Mouse (Mus musculus): ENCODE measurements around the gene Crispld2. TPM values are rescaled to one million over a fixed set of nuclear protein-coding genes. Genes with fewer than 3 reads are reported as not detected.

The Crispld2 gene
- polyA plus RNA-seq, 1 experiment from 2014 or later: 3.8 TPM

DNA sequence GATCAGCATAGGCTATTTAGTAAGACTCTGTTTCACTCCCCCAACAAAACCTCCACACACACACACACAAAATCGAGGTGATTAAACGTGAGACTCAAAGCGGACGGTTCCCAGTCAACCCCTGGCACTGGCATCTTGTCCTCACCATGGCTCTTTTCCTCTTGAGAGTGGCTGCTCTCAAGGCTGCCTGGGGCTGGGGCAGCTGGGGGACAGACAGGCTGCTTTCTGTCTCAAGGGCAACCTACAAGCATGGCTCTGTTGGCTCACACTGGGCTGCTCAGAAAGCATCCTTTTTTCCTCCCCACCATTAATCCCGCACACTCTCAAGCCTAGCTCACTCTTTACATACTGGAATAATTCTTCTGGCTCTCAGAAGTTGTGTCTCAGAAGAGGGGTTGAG lies 27.1 kb downstream of the Crispld2 start:
- no peaks in the 10 kb centered on the region for H3K36me3 ChIP-seq
- DNase-seq (ENCODE audit: low spot score): no peak
- WGBS: 91% methylated on average over 5 of the region's 5 CpGs
- peaks cover 32% of the 10 kb centered on the region; the same call in 1 of the 2 replicates for H3K27me3 ChIP-seq (ENCODE audit: insufficient read depth, poor library complexity, severe bottlenecking)
- H3K4me1 ChIP-seq (replicated peaks): peaks cover 45% of the 10 kb centered on the region
- H3K9me3 ChIP-seq: no peaks in the 10 kb centered on the region
- H3K4me3 ChIP-seq: no peak overlapping the region
- H3K27ac ChIP-seq: peak overlapping the region; percentile 57; the same call in 1 of the 2 replicates

DNA sequence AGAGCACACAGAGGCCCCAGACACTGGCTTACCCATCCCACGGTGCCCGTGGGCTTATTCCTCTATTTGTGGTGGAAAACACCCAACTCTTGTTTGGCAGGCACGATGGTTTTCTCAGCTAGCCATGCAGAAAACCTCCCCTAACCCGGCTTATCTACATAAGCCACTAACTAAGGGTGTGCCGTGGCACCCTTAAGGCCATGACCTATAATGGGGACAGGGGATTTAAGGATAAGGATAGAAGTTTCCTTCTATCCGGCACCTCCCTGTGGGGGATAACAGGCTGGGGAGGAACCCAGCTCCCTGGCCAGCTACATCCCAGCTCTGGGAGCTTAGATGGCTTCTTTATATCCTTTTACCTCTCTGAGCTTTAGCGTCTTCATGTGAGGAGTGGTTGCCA lies 28.1 kb downstream of the Crispld2 start:
- Histone ChIP-seq H3K4me3 (no peak overlapping the region), H3K36me3 (no peaks in the 10 kb centered on the region), H3K27ac (no peak overlapping the region), H3K4me1 (replicated peaks) (peaks cover 39% of the 10 kb centered on the region), H3K9me3 (no peaks in the 10 kb centered on the region), H3K27me3 (ENCODE audit: insufficient read depth, poor library complexity, severe bottlenecking) (peaks cover 30% of the 10 kb centered on the region; the same call in 1 of the 2 replicates)
- no peak for DNase-seq (ENCODE audit: low spot score)
- 76% methylated on average over 7 of the region's 7 CpGs for WGBS

DNA sequence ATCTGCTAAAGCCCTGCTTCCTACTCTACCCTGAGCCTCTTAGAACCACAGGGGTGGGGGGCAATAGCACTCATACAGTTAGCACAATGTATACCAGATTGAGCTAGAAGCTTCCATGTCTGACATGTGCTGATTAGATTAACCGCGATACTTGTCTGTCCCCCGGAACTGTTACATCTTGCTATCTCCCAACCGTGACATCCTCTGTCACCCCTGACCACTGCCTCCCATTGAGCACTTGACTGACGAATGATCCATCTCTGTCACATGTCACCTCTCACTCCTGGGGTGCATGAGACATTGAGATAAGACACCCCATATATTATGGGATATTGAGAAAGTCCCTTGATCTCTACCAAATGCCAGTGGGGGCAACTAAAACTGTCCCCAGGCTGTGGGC lies 34.0 kb downstream of the Crispld2 start:
- Histone ChIP-seq H3K4me3 (no peak overlapping the region), H3K9me3 (no peaks in the 10 kb centered on the region), H3K4me1 (replicated peaks) (peaks cover 28% of the 10 kb centered on the region), H3K36me3 (no peaks in the 10 kb centered on the region), H3K27ac (no peak overlapping the region), H3K27me3 (ENCODE audit: insufficient read depth, poor library complexity, severe bottlenecking) (0 out of 2 replicates have a peak, but pooled peaks cover 1% of the 10 kb centered on the region)
- DNase-seq (ENCODE audit: low spot score): no peak
- 84% methylated on average over 5 of the region's 5 CpGs for WGBS

DNA sequence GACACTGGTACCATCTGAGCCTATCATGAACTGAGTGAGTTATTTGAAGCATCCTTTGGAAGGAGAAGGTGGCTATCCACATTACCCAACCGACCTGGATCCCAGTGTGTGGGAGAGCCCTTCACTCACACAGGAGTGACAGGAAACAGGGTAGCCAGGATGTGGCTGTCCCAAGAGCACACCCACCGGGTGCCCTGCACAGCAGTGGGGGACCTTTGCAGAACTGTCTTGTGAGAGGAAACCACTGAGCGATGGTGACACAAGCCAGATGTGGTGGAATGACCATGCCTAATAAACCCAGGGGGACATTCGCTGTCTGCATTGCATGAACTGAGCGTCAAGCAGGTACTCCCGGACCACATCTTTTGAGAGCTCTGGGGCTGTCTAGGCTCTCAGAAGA lies 34.8 kb downstream of the Crispld2 start:
- Histone ChIP-seq H3K4me3 (no peak overlapping the region), H3K4me1 (replicated peaks) (peaks cover 28% of the 10 kb centered on the region), H3K36me3 (no peaks in the 10 kb centered on the region), H3K27ac (no peak overlapping the region), H3K9me3 (no peaks in the 10 kb centered on the region), H3K27me3 (ENCODE audit: insufficient read depth, poor library complexity, severe bottlenecking) (no peaks in the 10 kb centered on the region)
- no peak for DNase-seq (ENCODE audit: low spot score)
- 85% methylated on average over 6 of the region's 6 CpGs for WGBS

DNA sequence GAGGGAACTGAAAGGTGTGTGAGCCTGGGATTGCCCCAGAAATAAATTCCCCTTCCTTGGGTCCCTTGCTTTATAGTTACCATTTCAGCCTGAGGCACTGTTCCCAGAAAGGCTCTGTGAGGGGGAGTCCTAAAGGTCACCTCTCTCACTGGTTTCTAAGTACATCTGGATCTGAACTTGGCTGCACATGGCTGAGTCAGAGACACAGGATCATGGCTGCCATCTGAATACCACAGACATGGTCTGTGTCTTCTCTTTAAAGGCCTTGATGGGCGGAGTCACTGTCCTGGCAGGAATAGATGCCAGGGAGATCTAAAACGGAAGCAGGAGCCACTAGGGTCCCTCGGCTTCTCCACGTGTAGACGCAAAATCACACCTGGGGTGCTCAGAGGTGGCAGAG lies 38.2 kb downstream of the Crispld2 start:
- H3K27me3 ChIP-seq (ENCODE audit: insufficient read depth, poor library complexity, severe bottlenecking): no peaks in the 10 kb centered on the region
- DNase-seq (ENCODE audit: low spot score): no peak
- H3K9me3 ChIP-seq: no peaks in the 10 kb centered on the region
- WGBS: 71% methylated on average over 5 of the region's 5 CpGs
- no peak overlapping the region for H3K4me3 ChIP-seq
- no peaks in the 10 kb centered on the region for H3K36me3 ChIP-seq
- peak overlapping the region; percentile 50; the same call in 1 of the 2 replicates for H3K27ac ChIP-seq
- peaks cover 50% of the 10 kb centered on the region for H3K4me1 ChIP-seq (replicated peaks)

DNA sequence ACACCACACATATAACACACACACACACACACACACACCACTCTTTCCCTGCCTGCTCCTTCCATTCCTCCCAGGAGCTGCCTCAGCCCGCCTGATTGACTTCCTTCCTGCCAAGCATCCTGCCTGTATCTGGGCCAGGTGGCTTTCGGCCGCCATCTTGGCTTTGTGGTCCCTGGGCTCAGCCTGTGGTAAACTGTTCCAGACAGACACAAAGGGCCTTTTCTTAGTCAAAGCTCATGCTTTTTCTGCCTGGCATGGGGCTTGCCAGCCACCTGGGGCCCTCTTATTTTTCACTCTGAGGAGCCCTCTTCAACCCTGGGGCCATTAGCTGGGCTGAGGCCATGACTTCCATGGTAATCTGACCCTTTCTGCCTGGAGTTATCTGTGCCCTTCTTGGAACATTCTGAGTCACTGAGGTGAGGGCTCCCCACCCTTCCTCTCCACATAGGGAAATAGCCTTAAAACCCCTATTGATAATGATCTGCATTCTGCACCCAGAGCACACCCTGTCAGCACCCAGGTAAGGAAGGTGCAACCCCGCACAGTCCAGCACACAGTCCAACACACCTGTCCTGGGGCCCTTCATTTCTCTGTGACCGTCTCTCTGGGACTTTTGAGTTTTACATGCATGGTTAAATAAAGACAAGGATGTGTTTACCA lies 40.4 kb downstream of the Crispld2 start:
- Histone ChIP-seq H3K9me3 (no peaks in the 10 kb centered on the region), H3K27me3 (ENCODE audit: insufficient read depth, poor library complexity, severe bottlenecking) (no peaks in the 10 kb centered on the region), H3K36me3 (no peaks in the 10 kb centered on the region), H3K4me3 (no peak overlapping the region), H3K4me1 (replicated peaks) (peaks cover 61% of the 10 kb centered on the region), H3K27ac (peak overlapping the region; percentile 67)
- no peak for DNase-seq (ENCODE audit: low spot score)
- 82% methylated on average over 5 of the region's 5 CpGs for WGBS

DNA sequence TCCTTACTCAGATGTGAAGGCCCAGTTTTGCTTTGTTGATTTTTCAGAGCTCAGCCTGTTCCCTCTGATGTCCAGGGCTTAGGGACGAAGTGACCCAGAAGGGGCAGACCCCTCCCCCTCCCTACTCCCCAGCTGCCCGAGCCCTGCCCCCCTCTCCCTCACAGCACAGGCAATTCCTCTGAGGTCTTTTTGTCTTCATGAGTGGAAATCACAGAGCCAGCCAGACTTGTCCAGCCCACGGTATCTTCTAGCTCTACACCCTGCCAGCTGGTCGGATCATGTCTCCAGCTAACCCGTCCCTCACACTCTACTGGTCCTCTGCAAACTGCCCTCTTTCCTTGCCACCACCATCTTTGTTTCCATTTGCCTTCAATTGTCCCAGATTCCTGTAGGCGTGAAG lies 42.2 kb downstream of the Crispld2 start:
- Histone ChIP-seq H3K36me3 (no peaks in the 10 kb centered on the region), H3K27ac (peak overlapping the region; percentile 84), H3K27me3 (ENCODE audit: insufficient read depth, poor library complexity, severe bottlenecking) (no peaks in the 10 kb centered on the region), H3K9me3 (no peaks in the 10 kb centered on the region), H3K4me1 (replicated peaks) (peaks cover 70% of the 10 kb centered on the region), H3K4me3 (no peak overlapping the region)
- DNase-seq (ENCODE audit: low spot score): peak; percentile 66
- WGBS: 28% methylated on average over 6 of the region's 6 CpGs

DNA sequence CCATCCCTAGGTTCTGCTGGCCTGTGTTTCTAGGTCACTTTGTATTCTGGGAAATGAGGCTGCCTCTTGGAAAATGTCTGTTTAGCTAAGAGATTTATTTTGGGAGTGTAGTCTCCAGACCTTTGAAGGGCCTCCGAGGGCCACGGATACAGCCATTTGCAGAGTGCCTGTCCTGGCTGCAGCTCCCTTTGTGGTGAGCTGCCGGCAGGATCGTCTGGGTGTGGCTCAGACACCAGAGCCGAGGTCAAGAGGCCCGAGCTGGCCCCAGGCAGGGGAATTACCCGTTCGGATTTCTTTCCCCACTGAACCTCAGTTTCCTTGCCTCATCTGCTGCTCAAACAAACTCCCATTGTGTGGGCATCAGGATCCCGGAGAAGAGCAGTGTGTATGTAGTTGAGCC lies 43.9 kb downstream of the Crispld2 start:
- H3K4me3 ChIP-seq: no peak overlapping the region
- H3K9me3 ChIP-seq: no peaks in the 10 kb centered on the region
- H3K27me3 ChIP-seq (ENCODE audit: insufficient read depth, poor library complexity, severe bottlenecking): no peaks in the 10 kb centered on the region
- peak; percentile 38 for DNase-seq (ENCODE audit: low spot score)
- peak overlapping the region; percentile 73 for H3K27ac ChIP-seq
- H3K36me3 ChIP-seq: no peaks in the 10 kb centered on the region
- WGBS: 24% methylated on average over 9 of the region's 9 CpGs
- H3K4me1 ChIP-seq (replicated peaks): peaks cover 69% of the 10 kb centered on the region

DNA sequence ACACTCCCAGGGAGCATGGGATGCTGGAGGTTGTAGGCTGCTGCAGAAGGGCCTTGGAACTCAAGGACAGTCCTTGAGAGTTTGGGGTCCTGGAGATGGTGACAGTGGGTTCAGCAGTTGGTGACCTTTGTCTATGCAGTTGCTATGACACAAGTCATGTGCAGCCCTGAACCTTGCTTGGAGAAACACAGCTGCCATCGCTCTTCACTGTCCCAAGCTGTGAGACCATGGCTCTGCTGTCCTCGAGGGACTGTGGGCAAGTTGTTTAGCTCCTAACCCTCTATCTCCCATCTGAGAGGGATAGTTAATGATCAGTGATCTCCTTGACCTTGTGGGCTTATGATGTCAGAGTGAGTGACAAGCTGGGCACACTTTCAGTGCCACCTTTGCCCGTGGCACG lies 44.3 kb downstream of the Crispld2 start:
- Histone ChIP-seq H3K9me3 (no peaks in the 10 kb centered on the region), H3K4me1 (replicated peaks) (peaks cover 64% of the 10 kb centered on the region), H3K27me3 (ENCODE audit: insufficient read depth, poor library complexity, severe bottlenecking) (no peaks in the 10 kb centered on the region), H3K27ac (peak overlapping the region; percentile 73), H3K4me3 (no peak overlapping the region), H3K36me3 (no peaks in the 10 kb centered on the region)
- no peak for DNase-seq (ENCODE audit: low spot score)
- WGBS: 79% methylated on average over 4 of the region's 4 CpGs

DNA sequence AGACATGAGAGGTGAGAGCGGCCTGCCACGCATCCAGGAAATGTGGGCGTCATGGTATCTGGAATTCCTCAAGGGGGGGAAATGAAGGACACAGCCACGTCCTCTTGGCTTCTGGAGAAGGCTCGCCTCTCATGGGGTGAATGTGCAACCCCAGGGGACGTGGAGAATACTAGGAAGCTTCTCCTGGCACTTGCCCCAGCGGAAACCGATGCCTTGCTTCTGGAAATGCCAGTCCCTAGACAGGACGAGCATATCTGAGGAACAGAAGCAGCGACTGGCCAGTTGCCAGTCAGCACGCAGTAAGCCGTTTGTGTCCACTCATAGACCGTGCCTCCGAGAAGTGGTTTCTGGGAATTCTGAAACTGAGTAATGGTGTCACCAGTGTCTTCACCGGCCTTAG lies 45.0 kb downstream of the Crispld2 start:
- Histone ChIP-seq H3K27me3 (ENCODE audit: insufficient read depth, poor library complexity, severe bottlenecking) (no peaks in the 10 kb centered on the region), H3K4me1 (replicated peaks) (peaks cover 61% of the 10 kb centered on the region), H3K36me3 (no peaks in the 10 kb centered on the region), H3K27ac (0 out of 2 replicates have a peak overlapping the region, but pooled peaks have one; percentile 73), H3K9me3 (no peaks in the 10 kb centered on the region), H3K4me3 (no peak overlapping the region)
- DNase-seq (ENCODE audit: low spot score): no peak
- WGBS: 88% methylated on average over 15 of the region's 15 CpGs

DNA sequence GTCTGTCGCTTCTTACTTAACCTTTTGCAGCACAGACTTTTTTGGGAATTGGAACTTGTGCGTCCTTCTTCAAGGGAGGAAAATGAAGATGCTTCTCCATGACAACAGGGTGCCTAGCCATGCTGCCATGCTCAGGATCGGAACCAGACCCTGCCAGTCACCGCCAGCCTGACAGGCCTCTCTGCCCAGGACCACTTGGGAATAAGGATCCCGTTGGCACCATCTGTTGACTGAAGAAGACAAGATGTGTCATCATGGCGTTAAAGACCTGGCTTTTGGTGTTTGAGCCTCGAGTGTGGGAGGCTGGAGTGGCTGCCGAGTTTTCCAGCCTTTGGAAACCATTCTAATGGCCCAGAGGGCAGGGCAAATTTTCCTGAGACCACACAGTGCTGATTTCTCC lies 45.4 kb downstream of the Crispld2 start:
- Histone ChIP-seq H3K9me3 (no peaks in the 10 kb centered on the region), H3K36me3 (no peaks in the 10 kb centered on the region), H3K4me3 (no peak overlapping the region), H3K27ac (no peak overlapping the region), H3K4me1 (replicated peaks) (peaks cover 58% of the 10 kb centered on the region), H3K27me3 (ENCODE audit: insufficient read depth, poor library complexity, severe bottlenecking) (no peaks in the 10 kb centered on the region)
- 85% methylated on average over 8 of the region's 8 CpGs for WGBS
- no peak for DNase-seq (ENCODE audit: low spot score)

DNA sequence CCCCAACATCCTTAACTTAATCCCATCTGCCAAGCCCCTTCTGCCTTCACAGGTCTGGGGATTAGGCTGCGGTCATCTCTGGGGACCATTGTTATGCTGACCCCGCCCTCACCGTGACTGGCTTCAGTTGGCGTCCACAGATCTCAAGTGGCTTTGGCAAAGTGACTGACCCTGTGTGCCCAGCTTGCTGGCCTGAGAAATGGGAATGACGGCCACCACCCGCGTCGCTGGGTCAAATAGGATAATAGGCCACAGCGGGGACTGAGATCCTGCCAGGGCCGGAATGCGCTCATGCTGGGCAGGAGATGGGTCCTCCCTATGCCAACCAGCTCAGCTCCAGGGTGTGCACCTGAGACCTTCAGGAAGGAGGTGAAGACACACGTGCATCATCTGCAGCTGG lies 46.5 kb downstream of the Crispld2 start:
- DNase-seq (ENCODE audit: low spot score): no peak
- H3K36me3 ChIP-seq: no peaks in the 10 kb centered on the region
- H3K9me3 ChIP-seq: no peaks in the 10 kb centered on the region
- no peak overlapping the region for H3K4me3 ChIP-seq
- peaks cover 53% of the 10 kb centered on the region for H3K4me1 ChIP-seq (replicated peaks)
- 0 out of 2 replicates have a peak overlapping the region, but pooled peaks have one; percentile 17 for H3K27ac ChIP-seq
- no peaks in the 10 kb centered on the region for H3K27me3 ChIP-seq (ENCODE audit: insufficient read depth, poor library complexity, severe bottlenecking)
- WGBS: 92% methylated on average over 12 of the region's 12 CpGs

DNA sequence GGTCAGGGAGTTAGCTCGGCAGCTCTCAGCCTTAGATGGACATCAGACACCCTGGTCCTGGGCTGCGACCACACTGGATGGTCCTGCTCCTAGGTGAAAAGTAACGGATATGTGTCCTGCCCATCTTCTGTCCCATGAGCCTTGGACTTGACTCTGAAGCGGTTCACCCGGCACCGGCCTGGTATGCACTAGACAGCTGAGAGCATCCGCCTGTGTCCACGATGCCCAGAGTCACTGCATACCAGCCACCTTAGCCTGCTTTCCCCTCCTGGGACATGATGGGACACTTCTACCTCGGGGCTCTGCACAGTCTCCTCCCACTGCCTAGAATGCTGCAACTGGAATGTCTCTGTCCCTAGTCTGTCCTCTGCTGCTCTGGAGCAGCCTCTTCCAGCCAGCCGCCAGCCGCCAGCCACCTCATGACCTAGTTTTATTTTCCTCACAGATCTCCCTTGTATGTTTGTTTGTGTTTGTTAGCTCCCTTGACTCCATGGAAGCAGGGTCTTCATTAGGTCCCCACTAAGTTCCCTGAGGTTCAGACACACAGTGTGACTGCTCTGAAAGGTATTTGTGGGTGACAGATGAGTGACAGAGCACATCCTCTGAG lies 47.2 kb downstream of the Crispld2 start:
- peaks cover 46% of the 10 kb centered on the region for H3K4me1 ChIP-seq (replicated peaks)
- H3K27me3 ChIP-seq (ENCODE audit: insufficient read depth, poor library complexity, severe bottlenecking): no peaks in the 10 kb centered on the region
- no peaks in the 10 kb centered on the region for H3K9me3 ChIP-seq
- 0 out of 2 replicates have a peak overlapping the region, but pooled peaks have one; percentile 17 for H3K27ac ChIP-seq
- H3K4me3 ChIP-seq: no peak overlapping the region
- no peaks in the 10 kb centered on the region for H3K36me3 ChIP-seq
- WGBS: 80% methylated on average over 11 of the region's 11 CpGs
- DNase-seq (ENCODE audit: low spot score): no peak
